In genomic region chr3:122476656-122477055, GRCm38 (mm10) we compare ENCODE assay signal across 15 mouse cellular contexts.
DNase-seq lines count a peak whose midpoint lies in the region; ATAC-seq lines count a peak whose summit lies in the region.
"Had no signal": no experiment of that assay in that cellular context is flagged by ENCODE, and none has a peak within 500 bp of the region (broad histone marks: within the 10 kb centered on the region; RNA-seq: fewer than 3 reads in every experiment).

No protein-coding gene starts in this region.

- H3K9ac ChIP-seq in hindbrain, embryonic 13.5 days, result no peak overlapping the region
- no peak overlapping the region for H3K9ac ChIP-seq in midbrain, embryonic 16.5 days (ENCODE audit: low read depth, low read length)

- H3K9me3 ChIP-seq in forebrain, embryonic 10.5 days, result no peaks in the 10 kb centered on the region
- H3K9me3 ChIP-seq in hindbrain, embryonic 13.5 days, result no peaks in the 10 kb centered on the region
- H3K9me3 ChIP-seq in midbrain, embryonic 16.5 days (replicated peaks; ENCODE audit: control insufficient read depth, low read length, poor library complexity, severe bottlenecking), result no peaks in the 10 kb centered on the region

- DNase-seq in embryo, embryonic 10.5 days (ENCODE audit: low spot score), result peak; percentile 47
- DNase-seq in embryo, embryonic 9.5 days (ENCODE audit: extremely low spot score), result no peak
- no peak for DNase-seq in forebrain, embryonic 10.5 days (ENCODE audit: extremely low spot score, low spot score)
- DNase-seq in gastrocnemius, postnatal 25 days, result no peak
- no peak for DNase-seq in layer of hippocampus, adult 11-12 months (ENCODE audit: low spot score)
- no peak for DNase-seq in spleen, postnatal 10 days (ENCODE audit: low spot score in 2 of 2)
- DNase-seq: cerebellum, adult 18-20 months; heart, adult 18-20 months; kidney, adult 2 months; lung, postnatal 4 days; thymus, adult 18-20 months had no signal

- H3K4me1 ChIP-seq in forebrain, embryonic 10.5 days, result peaks cover 88% of the 10 kb centered on the region
- H3K4me1 ChIP-seq in hindbrain, embryonic 13.5 days (replicated peaks), result peaks cover 64% of the 10 kb centered on the region
- peaks cover 56% of the 10 kb centered on the region for H3K4me1 ChIP-seq in midbrain, embryonic 16.5 days (ENCODE audit: control insufficient read depth, insufficient read depth, low read length)

- H3K27me3 ChIP-seq in forebrain, embryonic 10.5 days (ENCODE audit: poor library complexity, severe bottlenecking), result no peaks in the 10 kb centered on the region
- no peaks in the 10 kb centered on the region for H3K27me3 ChIP-seq in hindbrain, embryonic 13.5 days
- H3K27me3 ChIP-seq in midbrain, embryonic 16.5 days (ENCODE audit: control insufficient read depth, insufficient read depth, low read depth, low read length), result no peaks in the 10 kb centered on the region

- ATAC-seq in hindbrain, embryonic 13.5 days (ENCODE audit: low FRiP score), result no peak; the same call in 1 of the 2 replicates
- peak; percentile 38 for ATAC-seq in midbrain, embryonic 16.5 days

- WGBS in forebrain, embryonic 10.5 days, result 51% methylated on average over 3 of the region's 3 CpGs
- 54% methylated on average over 3 of the region's 3 CpGs for WGBS in hindbrain, embryonic 13.5 days
- WGBS in midbrain, embryonic 16.5 days, result 24% methylated on average over 3 of the region's 3 CpGs

- no peak overlapping the region for H3K4me3 ChIP-seq in forebrain, embryonic 10.5 days
- H3K4me3 ChIP-seq in hindbrain, embryonic 13.5 days, result no peak overlapping the region
- H3K4me3 ChIP-seq in midbrain, embryonic 16.5 days (ENCODE audit: low read depth, low read length), result no peak overlapping the region
- H3K4me3 ChIP-seq: layer of hippocampus, adult 2 months; myocyte had no signal

- H3K27ac ChIP-seq in forebrain, embryonic 10.5 days, result peak overlapping the region; percentile 73
- peak overlapping the region; percentile 61 for H3K27ac ChIP-seq in hindbrain, embryonic 13.5 days
- peak overlapping the region; percentile 75 for H3K27ac ChIP-seq in midbrain, embryonic 16.5 days (ENCODE audit: low read length)
- H3K27ac ChIP-seq: layer of hippocampus, adult 2 months had no signal

- H3K36me3 ChIP-seq in forebrain, embryonic 10.5 days (replicated peaks), result no peaks in the 10 kb centered on the region
- no peaks in the 10 kb centered on the region for H3K36me3 ChIP-seq in hindbrain, embryonic 13.5 days
- no peaks in the 10 kb centered on the region for H3K36me3 ChIP-seq in midbrain, embryonic 16.5 days (ENCODE audit: control insufficient read depth, insufficient read depth, low read length)

- no peak overlapping the region for H3K4me2 ChIP-seq in hindbrain, embryonic 13.5 days
- 0 out of 2 replicates have a peak overlapping the region, but pooled peaks have one; percentile 2 for H3K4me2 ChIP-seq in midbrain, embryonic 16.5 days (ENCODE audit: low read length)
